Mouse (Mus musculus): Measurements from ENCODE around the gene Cited4. TPM values are rescaled to one million over a fixed set of nuclear protein-coding genes. Genes with fewer than 3 reads are reported as not detected.

The Cited4 gene
- total RNA-seq (2014; rRNA removed), result 5.2 and 9.7 TPM in 2 replicates
- 6.6 and 7.5 TPM in 2 replicates for polyA plus RNA-seq (2015; fragmentation: Nextera tagmentation; extraction: Ambion mirVana)

DNA sequence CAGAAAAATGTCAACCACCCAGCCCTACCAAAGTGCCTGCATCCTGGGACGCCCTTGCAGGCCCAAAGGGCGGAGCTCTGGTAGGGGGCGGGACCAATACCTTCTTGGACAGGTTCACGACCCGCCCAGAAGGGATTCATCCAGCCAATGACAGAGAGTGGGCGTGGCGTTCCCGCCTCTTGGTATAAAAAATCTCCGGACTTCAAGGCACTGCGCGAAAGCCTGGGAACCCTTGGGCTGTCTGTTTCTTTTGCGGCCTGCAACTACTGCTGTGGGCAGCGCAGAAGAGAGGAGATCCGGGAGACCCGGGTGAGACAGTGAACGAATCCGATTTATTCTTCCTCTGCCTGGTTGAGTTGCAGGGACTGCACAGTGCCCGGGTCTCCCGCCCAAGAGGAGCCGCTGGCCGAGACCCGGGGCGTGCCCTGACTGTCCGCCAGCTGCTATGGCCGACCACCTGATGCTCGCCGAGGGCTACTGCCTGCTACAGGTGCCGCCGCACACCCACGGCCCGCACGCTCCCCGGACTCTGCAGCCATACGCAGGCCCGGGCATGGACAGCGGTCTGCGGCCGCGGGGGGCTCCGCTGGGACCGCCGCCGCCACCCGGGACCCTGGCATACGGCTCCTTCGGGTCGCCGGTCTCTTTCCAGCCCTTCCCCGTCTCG lies at the start of gene Cited4:
Gene Cited4, plus strand, starts transcription at position 215 of the 667 bp plus-strand sequence.
- peak; percentile 90 for DNase-seq (ENCODE audit: low spot score)
- Histone ChIP-seq H3K4me3 (ENCODE audit: low read depth, low read length) (peak within 1 kb of the TSS; percentile 48), H3K9me3 (ENCODE audit: low read length) (no peaks in the 10 kb centered on the region), H3K27me3 (ENCODE audit: insufficient read depth, low read length) (peaks cover 13% of the 10 kb centered on the region; the same call in 1 of the 2 replicates), H3K9ac (replicated peaks; ENCODE audit: low read length, poor library complexity, severe bottlenecking) (peak within 1 kb of the TSS; percentile 66), H3K4me1 (ENCODE audit: insufficient read depth, low read length) (no peaks in the 10 kb centered on the region; the same call in 1 of the 2 replicates), H3K4me2 (ENCODE audit: low read depth, low read length, poor library complexity, severe bottlenecking) (peak within 1 kb of the TSS; percentile 96), H3K27ac (ENCODE audit: low read depth, low read length) (peak within 1 kb of the TSS; percentile 34; the same call in 1 of the 2 replicates), H3K36me3 (ENCODE audit: insufficient read depth, low read length) (no peaks in the 10 kb centered on the region)
- peak; percentile 86 for ATAC-seq (ENCODE audit: low FRiP score)
- TF ChIP-seq CTCF (IDR thresholded peaks at IDR 0.05), result no peak
- 1% methylated on average over 49 of the region's 50 CpGs for WGBS

DNA sequence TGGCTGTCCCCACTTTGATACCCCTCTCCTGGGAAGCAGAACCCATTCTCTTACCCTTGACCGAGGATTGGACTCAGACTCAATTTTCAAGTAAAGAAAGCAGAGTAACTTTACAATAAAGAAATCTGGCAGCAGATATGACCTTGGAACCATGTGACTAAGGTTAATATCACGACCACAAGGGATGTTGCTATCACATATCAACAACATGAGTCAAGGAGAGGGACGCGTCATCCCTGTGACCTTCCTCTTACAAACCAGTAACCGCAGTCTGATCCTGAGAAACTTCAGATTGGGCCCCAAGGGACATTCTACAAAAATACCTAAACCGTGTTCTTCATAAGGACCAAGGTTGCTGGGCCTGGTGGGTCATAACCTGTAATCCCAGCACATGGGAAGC lies 38.6 kb upstream of the Cited4 start:
- no peak overlapping the region for H3K4me3 ChIP-seq (ENCODE audit: low read depth, low read length)
- no peaks in the 10 kb centered on the region for H3K9me3 ChIP-seq (ENCODE audit: low read length)
- H3K36me3 ChIP-seq (ENCODE audit: insufficient read depth, low read length), result no peaks in the 10 kb centered on the region
- no peak for TF ChIP-seq CTCF (IDR thresholded peaks at IDR 0.05)
- H3K4me2 ChIP-seq (ENCODE audit: low read depth, low read length, poor library complexity, severe bottlenecking), result no peak overlapping the region
- 90% methylated on average over 6 of the region's 6 CpGs for WGBS
- H3K27me3 ChIP-seq (ENCODE audit: insufficient read depth, low read length), result no peaks in the 10 kb centered on the region
- no peak overlapping the region for H3K9ac ChIP-seq (replicated peaks; ENCODE audit: low read length, poor library complexity, severe bottlenecking)
- DNase-seq (ENCODE audit: low spot score) (no peak), ATAC-seq (ENCODE audit: low FRiP score) (no peak)
- H3K4me1 ChIP-seq (ENCODE audit: insufficient read depth, low read length), result no peaks in the 10 kb centered on the region
- no peak overlapping the region for H3K27ac ChIP-seq (ENCODE audit: low read depth, low read length)

- H3K4me2 ChIP-seq (ENCODE audit: low read depth, low read length, poor library complexity, severe bottlenecking), result no peak overlapping the region
- no peaks in the 10 kb centered on the region for H3K4me1 ChIP-seq (ENCODE audit: insufficient read depth, low read length)
- ATAC-seq (ENCODE audit: low FRiP score), result no peak
- H3K27ac ChIP-seq (ENCODE audit: low read depth, low read length), result no peak overlapping the region
- H3K4me3 ChIP-seq (ENCODE audit: low read depth, low read length), result no peak overlapping the region
- no peak for TF ChIP-seq CTCF (IDR thresholded peaks at IDR 0.05)
- no peaks in the 10 kb centered on the region for H3K36me3 ChIP-seq (ENCODE audit: insufficient read depth, low read length)
- no peak for DNase-seq (ENCODE audit: low spot score)
- no peaks in the 10 kb centered on the region for H3K9me3 ChIP-seq (ENCODE audit: low read length)
- WGBS, result 72% methylated on average over 8 of the region's 8 CpGs
- H3K9ac ChIP-seq (replicated peaks; ENCODE audit: low read length, poor library complexity, severe bottlenecking), result no peak overlapping the region
- no peaks in the 10 kb centered on the region for H3K27me3 ChIP-seq (ENCODE audit: insufficient read depth, low read length)
Measured at GRCm38 (mm10) chr4:120630218-120630931, 36.0 kb upstream of the Cited4 start.

DNA sequence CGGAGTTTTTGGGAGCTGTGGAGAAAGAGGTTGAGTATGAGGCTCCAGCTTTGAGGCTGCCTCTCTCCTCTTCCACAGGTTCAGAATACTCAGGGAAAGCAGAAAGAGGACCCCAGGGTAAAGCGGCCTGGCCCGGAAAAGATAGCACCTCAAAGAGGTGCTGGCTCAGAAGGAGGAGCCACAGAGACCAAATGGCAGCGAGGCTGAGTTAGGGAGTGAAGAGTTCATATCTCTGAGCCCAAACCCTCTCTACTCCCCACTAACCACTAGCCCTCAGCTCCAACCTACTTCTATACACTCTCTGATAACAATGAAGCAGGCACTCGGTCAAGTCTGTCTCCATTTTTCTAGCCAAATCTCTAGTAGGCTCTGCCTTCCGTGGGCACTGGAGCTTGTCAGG lies 34.5 kb upstream of the Cited4 start:
- WGBS, result 76% methylated on average over 6 of the region's 6 CpGs
- no peak overlapping the region for H3K27ac ChIP-seq (ENCODE audit: low read depth, low read length)
- ATAC-seq (ENCODE audit: low FRiP score) (no peak), DNase-seq (ENCODE audit: low spot score) (no peak)
- TF ChIP-seq CTCF (IDR thresholded peaks at IDR 0.05), result no peak
- H3K36me3 ChIP-seq (ENCODE audit: insufficient read depth, low read length), result no peaks in the 10 kb centered on the region
- no peak overlapping the region for H3K4me3 ChIP-seq (ENCODE audit: low read depth, low read length)
- H3K27me3 ChIP-seq (ENCODE audit: insufficient read depth, low read length), result no peaks in the 10 kb centered on the region
- H3K9ac ChIP-seq (replicated peaks; ENCODE audit: low read length, poor library complexity, severe bottlenecking), result no peak overlapping the region
- no peaks in the 10 kb centered on the region for H3K4me1 ChIP-seq (ENCODE audit: insufficient read depth, low read length)
- H3K4me2 ChIP-seq (ENCODE audit: low read depth, low read length, poor library complexity, severe bottlenecking), result no peak overlapping the region
- H3K9me3 ChIP-seq (ENCODE audit: low read length), result no peaks in the 10 kb centered on the region

GRCm38 (mm10) chr4:120635351-120635750 lies 31.0 kb upstream of the Cited4 start:
- no peak overlapping the region for H3K4me2 ChIP-seq (ENCODE audit: low read depth, low read length, poor library complexity, severe bottlenecking)
- no peak overlapping the region for H3K4me3 ChIP-seq (ENCODE audit: low read depth, low read length)
- no peaks in the 10 kb centered on the region for H3K27me3 ChIP-seq (ENCODE audit: insufficient read depth, low read length)
- WGBS, result 64% methylated on average over 2 of the region's 2 CpGs
- H3K36me3 ChIP-seq (ENCODE audit: insufficient read depth, low read length), result no peaks in the 10 kb centered on the region
- H3K9me3 ChIP-seq (ENCODE audit: low read length), result no peaks in the 10 kb centered on the region
- no peak overlapping the region for H3K27ac ChIP-seq (ENCODE audit: low read depth, low read length)
- no peak overlapping the region for H3K9ac ChIP-seq (replicated peaks; ENCODE audit: low read length, poor library complexity, severe bottlenecking)
- no peak for DNase-seq (ENCODE audit: low spot score)
- TF ChIP-seq CTCF (IDR thresholded peaks at IDR 0.05), result no peak
- no peak for ATAC-seq (ENCODE audit: low FRiP score)
- H3K4me1 ChIP-seq (ENCODE audit: insufficient read depth, low read length), result no peaks in the 10 kb centered on the region

DNA sequence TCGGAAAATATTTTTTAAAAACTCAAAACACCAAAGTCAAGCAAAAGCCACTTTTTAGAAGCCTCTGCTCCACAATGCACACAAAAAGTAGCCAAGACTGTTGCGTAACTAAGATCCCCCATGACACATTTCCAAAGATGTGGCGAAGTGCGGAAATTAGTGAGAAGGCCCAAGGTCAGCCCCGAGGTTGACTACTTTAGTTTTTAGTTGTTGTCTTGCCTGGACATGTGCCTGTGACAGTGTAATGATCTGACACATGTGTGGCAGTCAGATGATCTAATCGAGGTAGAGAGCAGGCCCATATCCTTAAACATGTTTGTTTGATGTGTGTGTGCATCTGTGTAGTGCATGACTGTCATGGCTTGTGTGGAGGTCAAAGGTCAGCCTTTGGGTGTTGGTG lies 24.4 kb upstream of the Cited4 start:
- ATAC-seq (ENCODE audit: low FRiP score) (no peak), DNase-seq (ENCODE audit: low spot score) (no peak)
- Histone ChIP-seq H3K9ac (replicated peaks; ENCODE audit: low read length, poor library complexity, severe bottlenecking) (no peak overlapping the region), H3K4me3 (ENCODE audit: low read depth, low read length) (no peak overlapping the region), H3K9me3 (ENCODE audit: low read length) (no peaks in the 10 kb centered on the region), H3K27ac (ENCODE audit: low read depth, low read length) (no peak overlapping the region), H3K4me2 (ENCODE audit: low read depth, low read length, poor library complexity, severe bottlenecking) (no peak overlapping the region), H3K4me1 (ENCODE audit: insufficient read depth, low read length) (no peaks in the 10 kb centered on the region), H3K27me3 (ENCODE audit: insufficient read depth, low read length) (no peaks in the 10 kb centered on the region), H3K36me3 (ENCODE audit: insufficient read depth, low read length) (no peaks in the 10 kb centered on the region)
- no peak for TF ChIP-seq CTCF (IDR thresholded peaks at IDR 0.05)
- WGBS, result 90% methylated on average over 6 of the region's 6 CpGs

Data from midbrain, postnatal 0 days (tissue).